ENCODE assay signal across 13 mouse cellular contexts in genomic region chr8:122525004-122525403, GRCm38 (mm10). TPM values are rescaled to one million over a fixed set of nuclear protein-coding genes. Genes with fewer than 3 reads are reported as not detected.
DNase-seq lines count a peak whose midpoint lies in the region; ATAC-seq and TF ChIP-seq lines count a peak whose summit lies in the region.
"Had no signal": no experiment of that assay in that cellular context is flagged by ENCODE, and none has a peak within 500 bp of the region (broad histone marks: within the 10 kb centered on the region; RNA-seq: fewer than 3 reads in every experiment).

No protein-coding gene starts in this region.

- peaks cover 8% of the 10 kb centered on the region; the same call in 1 of the 2 replicates for H3K27me3 ChIP-seq in hindbrain, embryonic 10.5 days (ENCODE audit: insufficient read depth, poor library complexity, severe bottlenecking)
- no peaks in the 10 kb centered on the region for H3K27me3 ChIP-seq in hindbrain, embryonic 16.5 days (replicated peaks; ENCODE audit: control insufficient read depth, insufficient read depth, low read length)
- H3K27me3 ChIP-seq in liver, embryonic 12.5 days (replicated peaks) = no peaks in the 10 kb centered on the region
- H3K27me3 ChIP-seq: CH12.LX had no signal

- no peaks in the 10 kb centered on the region for H3K9me3 ChIP-seq in hindbrain, embryonic 10.5 days
- no peaks in the 10 kb centered on the region for H3K9me3 ChIP-seq in hindbrain, embryonic 16.5 days (ENCODE audit: control insufficient read depth, low read length)
- H3K9me3 ChIP-seq in ES-E14 (ENCODE audit: control insufficient read depth, insufficient read depth, low read depth, low read length) = no peaks in the 10 kb centered on the region
- H3K9me3 ChIP-seq in liver, embryonic 12.5 days (replicated peaks) = no peaks in the 10 kb centered on the region
- H3K9me3 ChIP-seq: neural tube, embryonic 15.5 days had no signal

- H3K36me3 ChIP-seq in hindbrain, embryonic 10.5 days = no peaks in the 10 kb centered on the region
- H3K36me3 ChIP-seq in hindbrain, embryonic 16.5 days (ENCODE audit: control insufficient read depth, insufficient read depth, low read length) = no peaks in the 10 kb centered on the region
- H3K36me3 ChIP-seq in ES-E14 (ENCODE audit: control insufficient read depth, insufficient read depth, low read length, poor library complexity, severe bottlenecking) = peaks cover 7% of the 10 kb centered on the region; the same call in 1 of the 2 replicates
- H3K36me3 ChIP-seq in liver, embryonic 12.5 days = peaks cover 49% of the 10 kb centered on the region
- H3K36me3 ChIP-seq: neural tube, embryonic 15.5 days had no signal

- DNase-seq in hindbrain, embryonic 10.5 days (ENCODE audit: low spot score) = no peak
- no peak for DNase-seq in ES-E14 (ENCODE audit: low read depth, low spot score)
- DNase-seq in testis, postnatal 10 days (ENCODE audit: low spot score) = no peak
- no peak for DNase-seq in urinary bladder, postnatal 4 days (ENCODE audit: low spot score in 2 of 2)
- no peak for DNase-seq in frontal cortex, postnatal 10 days (ENCODE audit: low spot score in 2 of 2)
- DNase-seq: right cerebral cortex, postnatal 14 days; thymus, postnatal 14 days had no signal

- H3K9ac ChIP-seq in hindbrain, embryonic 16.5 days (ENCODE audit: low read depth, low read length) = no peak overlapping the region; the same call in 1 of the 2 replicates
- H3K9ac ChIP-seq in ES-E14 (ENCODE audit: insufficient read depth, low read depth, low read length, poor library complexity, severe bottlenecking) = peak overlapping the region; percentile 41; the same call in 1 of the 2 replicates
- H3K9ac ChIP-seq in liver, embryonic 12.5 days = peak overlapping the region; percentile 57
- H3K9ac ChIP-seq: neural tube, embryonic 15.5 days had no signal

- no peak overlapping the region for H3K4me3 ChIP-seq in hindbrain, embryonic 10.5 days
- H3K4me3 ChIP-seq in hindbrain, embryonic 16.5 days (ENCODE audit: low read length) = no peak overlapping the region
- no peak overlapping the region for H3K4me3 ChIP-seq in ES-E14 (ENCODE audit: insufficient read depth in 1 of 2, low read depth in 1 of 2, low read length in 2 of 2, poor library complexity in 1 of 2, severe bottlenecking in 1 of 2)
- peak overlapping the region; percentile 24 for H3K4me3 ChIP-seq in liver, embryonic 12.5 days
- H3K4me3 ChIP-seq: left cerebral cortex, adult 2 months; neural tube, embryonic 15.5 days had no signal

- no peak overlapping the region for H3K4me2 ChIP-seq in hindbrain, embryonic 16.5 days (ENCODE audit: low read length)
- peak overlapping the region; percentile 61 for H3K4me2 ChIP-seq in liver, embryonic 12.5 days

- WGBS in hindbrain, embryonic 10.5 days = 79% methylated on average over 6 of the region's 6 CpGs
- 76% methylated on average over 6 of the region's 6 CpGs for WGBS in hindbrain, embryonic 16.5 days
- WGBS in liver, embryonic 12.5 days (ENCODE audit: insufficient replicate concordance) = 25% methylated on average over 6 of the region's 6 CpGs

- in situ Hi-C loops in ES-E14 (cut with MboI; ENCODE audit: low sequenced_read_pairs in 2 of 2, unreplicated experiment in 2 of 2) = no loop called here

- H3K4me1 ChIP-seq in hindbrain, embryonic 10.5 days (replicated peaks) = peaks cover 61% of the 10 kb centered on the region
- H3K4me1 ChIP-seq in hindbrain, embryonic 16.5 days (ENCODE audit: control insufficient read depth, insufficient read depth, low read depth, low read length) = peaks cover 19% of the 10 kb centered on the region
- peaks cover 18 to 37% of the 10 kb centered on the region in 2 experiments for H3K4me1 ChIP-seq in ES-E14 (ENCODE audit: control insufficient read depth in 2 of 2, insufficient read depth in 2 of 2, low read length in 2 of 2, poor library complexity in 1 of 2)
- peaks cover 82% of the 10 kb centered on the region for H3K4me1 ChIP-seq in liver, embryonic 12.5 days

- H3K27ac ChIP-seq in hindbrain, embryonic 10.5 days = peak overlapping the region; percentile 78
- no peak overlapping the region for H3K27ac ChIP-seq in hindbrain, embryonic 16.5 days (ENCODE audit: low read depth, low read length)
- H3K27ac ChIP-seq in ES-E14 (ENCODE audit: insufficient read depth, low read depth, low read length, poor library complexity, severe bottlenecking) = peak overlapping the region; percentile 98
- peak overlapping the region; percentile 81 for H3K27ac ChIP-seq in liver, embryonic 12.5 days
- H3K27ac ChIP-seq: left cerebral cortex, adult 2 months had no signal

- no peak for ATAC-seq in hindbrain, embryonic 16.5 days
- peak; percentile 20; the same call in 1 of the 2 replicates for ATAC-seq in erythroblast, adult 5-6 weeks (replicated peaks; ENCODE audit: low FRiP score, poor library complexity, severe bottlenecking)
- peak; percentile 88 for ATAC-seq in liver, embryonic 12.5 days

TF ChIP-seq in ES-E14, 5 proteins besides CTCF, POLR2A, EP300 and RAD21:
- no peak for TF ChIP-seq HCFC1 (IDR thresholded peaks at IDR 0.05; ENCODE audit: borderline replicate concordance, insufficient read depth, low read length)
- TF ChIP-seq ZNF384 (IDR thresholded peaks at IDR 0.05; ENCODE audit: low read depth, low read length) = no peak
- no peak for TF ChIP-seq ZC3H11A (IDR thresholded peaks at IDR 0.05; ENCODE audit: borderline replicate concordance, low read depth, low read length)
- TF ChIP-seq MAFK (IDR thresholded peaks at IDR 0.05; ENCODE audit: insufficient read depth, low read depth, low read length) = no peak
- no peak for TF ChIP-seq CHD2 (IDR thresholded peaks at IDR 0.05; ENCODE audit: low read depth, low read length)

RNA-seq across cellular contexts. Expression of gene Piezo1, which starts 26.1 kb away (rescaled TPM):
- polyA plus RNA-seq in hindbrain, embryonic 10.5 days (2016; fragmentation: Nextera tagmentation; extraction: Ambion mirVana) = 6.5 and 9.2 TPM in 2 replicates
- polyA plus RNA-seq in hindbrain, embryonic 16.5 days (2015; fragmentation: Nextera tagmentation; extraction: Ambion mirVana) = 1.7 and 3.5 TPM in 2 replicates
- total RNA-seq in ES-E14 (2012; rRNA removed) = 204 and 335 TPM in 2 replicates
- total RNA-seq in erythroblast, adult 5-6 weeks (2015; ENCODE audit: low replicate concordance) = 12.1 and 17.1 TPM in 2 replicates
- total RNA-seq in erythroblast, adult 5-6 weeks (2017; ENCODE audit: low replicate concordance) = 14.7 and 23.0 TPM in 2 replicates
- 21.7 and 24.4 TPM in 2 replicates for polyA plus RNA-seq in liver, embryonic 12.5 days (2016; fragmentation: Nextera tagmentation; extraction: Ambion mirVana)

RNA-seq across cellular contexts. Expression of gene Cdt1, which starts 42.8 kb away (rescaled TPM):
- polyA plus RNA-seq in hindbrain, embryonic 10.5 days (2016; fragmentation: Nextera tagmentation; extraction: Ambion mirVana) = 56.0 and 64.3 TPM in 2 replicates
- 8.0 and 11.4 TPM in 2 replicates for polyA plus RNA-seq in hindbrain, embryonic 16.5 days (2015; fragmentation: Nextera tagmentation; extraction: Ambion mirVana)
- 139 and 168 TPM in 2 replicates for total RNA-seq in ES-E14 (2012; rRNA removed)
- total RNA-seq in erythroblast, adult 5-6 weeks (2015; ENCODE audit: low replicate concordance) = 16.1 and 24.2 TPM in 2 replicates
- 38.2 and 47.5 TPM in 2 replicates for total RNA-seq in erythroblast, adult 5-6 weeks (2017; ENCODE audit: low replicate concordance)
- polyA plus RNA-seq in liver, embryonic 12.5 days (2016; fragmentation: Nextera tagmentation; extraction: Ambion mirVana) = 65.7 and 66.8 TPM in 2 replicates

RNA-seq across cellular contexts. Expression of gene Ctu2, which starts 49.1 kb away (rescaled TPM):
- 74.1 and 74.7 TPM in 2 replicates for polyA plus RNA-seq in hindbrain, embryonic 10.5 days (2016; fragmentation: Nextera tagmentation; extraction: Ambion mirVana)
- 78.5 and 85.1 TPM in 2 replicates for polyA plus RNA-seq in hindbrain, embryonic 16.5 days (2015; fragmentation: Nextera tagmentation; extraction: Ambion mirVana)
- 79.8 and 96.0 TPM in 2 replicates for total RNA-seq in ES-E14 (2012; rRNA removed)
- 3.8 and 29.4 TPM in 2 replicates for total RNA-seq in erythroblast, adult 5-6 weeks (2015; ENCODE audit: low replicate concordance)
- 7.5 and 7.8 TPM in 2 replicates for total RNA-seq in erythroblast, adult 5-6 weeks (2017; ENCODE audit: low replicate concordance)
- polyA plus RNA-seq in liver, embryonic 12.5 days (2016; fragmentation: Nextera tagmentation; extraction: Ambion mirVana) = 37.1 and 38.7 TPM in 2 replicates

RNA-seq across cellular contexts. Expression of gene Rnf166, which starts 49.1 kb away (rescaled TPM):
- 31.8 and 33.6 TPM in 2 replicates for polyA plus RNA-seq in hindbrain, embryonic 10.5 days (2016; fragmentation: Nextera tagmentation; extraction: Ambion mirVana)
- 30.9 and 32.5 TPM in 2 replicates for polyA plus RNA-seq in hindbrain, embryonic 16.5 days (2015; fragmentation: Nextera tagmentation; extraction: Ambion mirVana)
- total RNA-seq in ES-E14 (2012; rRNA removed) = 10.8 and 15.0 TPM in 2 replicates
- 9.0 and 12.9 TPM in 2 replicates for total RNA-seq in erythroblast, adult 5-6 weeks (2015; ENCODE audit: low replicate concordance)
- total RNA-seq in erythroblast, adult 5-6 weeks (2017; ENCODE audit: low replicate concordance) = 7.9 and 8.1 TPM in 2 replicates
- 16.6 and 17.3 TPM in 2 replicates for polyA plus RNA-seq in liver, embryonic 12.5 days (2016; fragmentation: Nextera tagmentation; extraction: Ambion mirVana)

RNA-seq across cellular contexts. Expression of gene Aprt, which starts 51.7 kb away (rescaled TPM):
- polyA plus RNA-seq in hindbrain, embryonic 10.5 days (2016; fragmentation: Nextera tagmentation; extraction: Ambion mirVana) = 237 and 268 TPM in 2 replicates
- polyA plus RNA-seq in hindbrain, embryonic 16.5 days (2015; fragmentation: Nextera tagmentation; extraction: Ambion mirVana) = 202 and 203 TPM in 2 replicates
- total RNA-seq in ES-E14 (2012; rRNA removed) = 400 and 412 TPM in 2 replicates
- total RNA-seq in erythroblast, adult 5-6 weeks (2015; ENCODE audit: low replicate concordance) = 77.1 and 85.7 TPM in 2 replicates
- 20.6 and 30.2 TPM in 2 replicates for total RNA-seq in erythroblast, adult 5-6 weeks (2017; ENCODE audit: low replicate concordance)
- 226 and 253 TPM in 2 replicates for polyA plus RNA-seq in liver, embryonic 12.5 days (2016; fragmentation: Nextera tagmentation; extraction: Ambion mirVana)
